Mouse (Mus musculus) heart, embryonic 10.5 days (tissue): ENCODE measurements around the gene Sftpa1. TPM values are rescaled to one million over a fixed set of nuclear protein-coding genes. Genes with fewer than 3 reads are reported as not detected.

Source experiments
- DNase-seq: peaks from one replicate; pipeline ENCODE4 v3.0.0-alpha.2; 2017; ENCODE audit warnings: low spot score
- H3K27ac ChIP-seq: fragments of 300-500 bp; sonication (generic); 2 replicates; pipeline ENCODE4 v1.5.1; 2016; ENCODE audit warnings: mild to moderate bottlenecking
- H3K27me3 ChIP-seq: fragments of 300-500 bp; sonication (generic); 2 replicates; pipeline ENCODE4 v1.6.1; 2016; ENCODE audit warnings: mild to moderate bottlenecking; ENCODE audit not compliant: poor library complexity, insufficient read depth, severe bottlenecking
- H3K36me3 ChIP-seq: fragments of 300-500 bp; sonication (generic); 2 replicates; pipeline ENCODE4 v1.6.1; 2016; ENCODE audit warnings: mild to moderate bottlenecking, moderate library complexity
- H3K4me1 ChIP-seq: fragments of 300-500 bp; sonication (generic); 2 replicates; pipeline ENCODE4 v1.6.1; 2016; ENCODE audit warnings: mild to moderate bottlenecking
- H3K4me3 ChIP-seq: fragments of 300-500 bp; sonication (generic); 2 replicates; pipeline ENCODE4 v1.5.1; 2016; ENCODE audit warnings: mild to moderate bottlenecking, moderate library complexity
- H3K9me3 ChIP-seq: fragments of 300-500 bp; sonication (generic); 2 replicates; pipeline ENCODE4 v1.6.1; 2016; ENCODE audit warnings: mild to moderate bottlenecking, moderate library complexity
- WGBS: fragments of 180-500 bp; shearing (Covaris S2); methylation state at CpG from one replicate; pipeline ENCODE4 v1.1.7; 2016; 5-methylcytosine and 5-hydroxymethylcytosine counted together
- polyA plus RNA-seq: library from polyadenylated mRNA; unstranded; fragments of >200 nt; fragmentation: Nextera tagmentation; extraction: Ambion mirVana; gene quantifications from 2 replicates; pipeline ENCODE4 v1.2.1, GENCODE M21; 2016

Gene Sftpa1
- polyA plus RNA-seq, 1 experiment from 2014 or later, result 0.67 TPM

- Histone ChIP-seq H3K4me1 (no peaks in the 10 kb centered on the region), H3K36me3 (no peaks in the 10 kb centered on the region), H3K27ac (no peak overlapping the region), H3K27me3 (no peaks in the 10 kb centered on the region), H3K9me3 (no peaks in the 10 kb centered on the region), H3K4me3 (no peak overlapping the region)
- 77% methylated on average over 2 of the region's 2 CpGs for WGBS
- peak; percentile 10 for DNase-seq
Measured at GRCm38 (mm10) chr14:41170514-41170913, 38.9 kb downstream of the Sftpa1 start.

DNA sequence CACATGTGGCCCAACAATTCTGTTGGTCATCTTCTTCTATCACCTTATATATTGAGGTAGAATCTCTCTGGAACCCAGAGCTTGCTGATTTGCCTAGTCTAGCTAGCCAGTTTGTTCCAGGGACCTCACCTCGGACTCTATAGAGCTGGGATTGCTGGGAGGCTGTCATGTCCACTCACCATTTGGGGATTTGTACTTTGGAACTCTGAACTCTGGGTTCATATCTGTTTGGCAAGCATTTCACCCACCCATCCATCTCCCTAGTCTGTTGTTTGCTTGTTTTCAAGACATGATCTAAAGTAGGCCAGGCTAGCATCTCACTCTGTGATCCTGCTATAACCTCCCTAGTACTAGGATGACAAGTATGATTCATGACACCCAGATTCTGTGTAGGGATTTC is 43.2 kb downstream of the Sftpa1 start:
- no peaks in the 10 kb centered on the region for H3K4me1 ChIP-seq
- peak; percentile 17 for DNase-seq
- no peaks in the 10 kb centered on the region for H3K36me3 ChIP-seq
- no peaks in the 10 kb centered on the region for H3K27me3 ChIP-seq
- H3K9me3 ChIP-seq, result no peaks in the 10 kb centered on the region
- WGBS, result 65% methylated on average over 1 of the region's 1 CpGs
- H3K4me3 ChIP-seq, result no peak overlapping the region
- no peak overlapping the region for H3K27ac ChIP-seq

DNA sequence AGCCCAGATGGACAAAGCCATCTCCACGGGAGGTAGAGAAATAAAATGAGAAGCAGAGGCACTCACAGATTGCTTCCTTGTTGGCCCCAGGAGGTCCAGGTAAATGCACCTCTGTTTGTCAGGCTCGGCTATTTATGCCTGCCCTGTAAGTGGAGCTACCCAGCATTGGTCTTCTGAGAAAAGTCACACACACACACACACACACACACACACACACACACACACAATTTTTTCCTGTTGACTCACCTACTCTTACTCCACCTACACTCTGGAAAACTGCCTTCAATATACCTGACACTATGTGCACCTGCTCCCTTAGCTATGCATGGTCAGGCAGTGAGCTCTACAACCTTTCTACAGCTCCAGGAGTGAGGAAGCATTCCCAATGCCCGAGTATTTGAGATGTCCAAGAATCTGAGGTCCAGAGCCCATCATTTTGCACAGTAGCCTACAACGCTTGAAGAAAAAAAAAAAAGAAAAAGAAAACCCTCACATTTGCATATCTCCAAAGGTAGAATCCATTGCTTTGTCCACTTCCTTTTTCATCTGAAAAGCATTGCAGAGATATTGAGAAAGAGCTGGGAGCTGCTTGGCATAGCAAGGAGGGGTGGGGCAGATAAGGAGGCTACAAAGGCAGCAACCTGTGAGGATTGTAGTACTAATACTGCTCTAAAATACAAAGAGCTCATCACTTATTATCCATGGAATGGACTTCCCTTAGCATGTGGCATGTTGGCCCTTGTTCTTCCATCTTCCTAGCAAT is 53.7 kb downstream of the Sftpa1 start, which contains the start of gene Sftpd:
Gene Sftpd (minus strand): TSS at position 91 of the 763 bp plus-strand sequence.
- no peaks in the 10 kb centered on the region; the same call in 1 of the 2 replicates for H3K9me3 ChIP-seq
- no peaks in the 10 kb centered on the region for H3K27me3 ChIP-seq
- no peaks in the 10 kb centered on the region for H3K4me1 ChIP-seq
- no peaks in the 10 kb centered on the region for H3K36me3 ChIP-seq
- WGBS, result 73% methylated on average over 4 of the region's 4 CpGs
- no peak within 1 kb of the TSS for H3K4me3 ChIP-seq
- H3K27ac ChIP-seq, result no peak within 1 kb of the TSS
- DNase-seq, result no peak

Other genes with a start within 250 kb of the Sftpa1 start
- 0.14 and 0.41 TPM in 2 replicates for gene Sh2d4b, start 238.5 kb upstream of the Sftpa1 start, polyA plus RNA-seq
- 42.3 and 58.6 TPM in 2 replicates for gene Tspan14, start 165.0 kb upstream of the Sftpa1 start, polyA plus RNA-seq
- gene Fam213a, start 118.0 kb upstream of the Sftpa1 start, polyA plus RNA-seq, result 76.8 and 81.5 TPM in 2 replicates
- 0.44 and 0.65 TPM in 2 replicates for gene Dydc2, start 62.6 kb upstream of the Sftpa1 start, polyA plus RNA-seq
- not detected in 2 replicates for gene Dydc1, start 58.9 kb upstream of the Sftpa1 start, polyA plus RNA-seq
- gene Mat1a, start 26.7 kb upstream of the Sftpa1 start, polyA plus RNA-seq, result 0.34 and 1.2 TPM in 2 replicates
- gene Mbl1, start 19.7 kb downstream of the Sftpa1 start, polyA plus RNA-seq, result 0.59 TPM in 1 of 2 replicates, not detected in the other
- not detected in 2 replicates for gene Sftpd, start 53.4 kb downstream of the Sftpa1 start, polyA plus RNA-seq
- gene Gm2832, start 147.0 kb downstream of the Sftpa1 start, polyA plus RNA-seq, result not detected in 2 replicates
- not detected in 2 replicates for gene Gm5798, start 216.8 kb downstream of the Sftpa1 start, polyA plus RNA-seq